Mouse (Mus musculus) layer of hippocampus, adult 8-10 months (tissue): ENCODE measurements around the gene Cse1l. TPM values are rescaled to one million over a fixed set of nuclear protein-coding genes. Genes with fewer than 3 reads are reported as not detected.

Experiments used
- DNase-seq, 2 experiments: peaks; one replicate each; pipeline ENCODE4 v3.0.0; 2022; ENCODE audit warnings: low spot score in 2 of 2
- total RNA-seq, 4 experiments: library from RNA; stranded (reverse); gene quantifications; 2 replicates each; pipeline ENCODE4 v1.2.4; 2022

The Cse1l gene
- total RNA-seq, 4 experiments from 2014 or later = 47.6 to 63.6 (median 54.7) TPM

- no peak for DNase-seq
Observed at GRCm38 (mm10) chr2:166900792-166901505, 4.9 kb upstream of the Cse1l start.

DNA sequence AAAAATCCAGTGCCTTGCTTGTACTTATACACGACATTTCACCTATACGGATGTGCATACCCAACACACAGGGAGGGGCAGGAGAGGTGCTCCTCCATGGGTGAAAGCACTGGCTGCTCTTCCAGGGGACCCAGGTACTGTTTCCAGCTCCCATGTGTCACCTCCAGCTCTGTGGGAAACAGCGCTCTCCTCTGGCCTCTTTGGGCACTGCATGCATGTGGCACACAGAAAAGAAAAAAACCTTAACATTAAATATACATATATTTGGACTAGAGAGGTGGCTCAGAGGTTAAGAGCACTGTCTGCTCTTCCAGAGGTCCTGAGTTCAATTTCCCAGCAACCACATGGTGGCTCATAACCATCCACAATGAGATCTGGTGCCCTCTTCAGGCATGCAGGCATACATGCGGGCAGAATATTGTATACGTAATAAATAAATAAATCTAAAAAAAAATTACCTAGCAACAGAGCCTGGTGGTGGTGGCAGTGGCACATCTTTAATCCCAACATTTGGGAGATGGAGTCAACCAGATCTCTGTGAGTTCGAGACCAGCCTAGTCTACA is 2.0 kb upstream of the Cse1l start:
- no peak for DNase-seq

DNA sequence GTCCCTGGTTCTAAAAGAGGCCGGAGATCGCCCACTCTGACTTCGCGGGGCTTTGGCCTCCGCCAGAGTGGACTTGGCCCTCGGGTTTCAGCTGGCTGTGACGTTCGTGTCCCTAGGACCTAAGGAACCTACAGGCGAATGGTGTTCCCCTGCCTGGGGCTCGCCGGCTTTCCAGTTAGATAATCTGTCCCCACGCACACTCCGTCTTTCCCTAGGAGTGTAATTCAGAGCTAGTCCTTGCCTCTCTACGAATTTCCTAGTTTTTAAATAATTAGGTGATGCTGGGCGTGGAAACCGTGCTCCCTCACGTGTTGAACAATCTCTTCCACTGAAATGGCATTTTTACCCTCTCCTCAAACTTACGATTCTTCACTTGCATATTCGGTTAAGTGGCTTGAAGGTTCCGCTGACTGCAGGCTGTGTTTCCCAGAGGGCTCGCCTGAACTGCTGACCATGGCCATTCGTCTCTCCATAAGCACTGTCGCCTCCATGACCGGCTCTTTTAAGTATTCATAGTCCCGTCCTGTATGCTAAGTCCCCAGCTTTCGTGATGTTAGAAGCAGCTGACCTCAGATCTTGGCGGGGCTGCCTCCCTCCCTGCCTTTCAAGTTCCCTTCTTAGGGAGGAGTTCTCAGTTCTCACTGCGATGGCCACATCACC is 813 bp downstream of the Cse1l start:
- DNase-seq = no peak

DNA sequence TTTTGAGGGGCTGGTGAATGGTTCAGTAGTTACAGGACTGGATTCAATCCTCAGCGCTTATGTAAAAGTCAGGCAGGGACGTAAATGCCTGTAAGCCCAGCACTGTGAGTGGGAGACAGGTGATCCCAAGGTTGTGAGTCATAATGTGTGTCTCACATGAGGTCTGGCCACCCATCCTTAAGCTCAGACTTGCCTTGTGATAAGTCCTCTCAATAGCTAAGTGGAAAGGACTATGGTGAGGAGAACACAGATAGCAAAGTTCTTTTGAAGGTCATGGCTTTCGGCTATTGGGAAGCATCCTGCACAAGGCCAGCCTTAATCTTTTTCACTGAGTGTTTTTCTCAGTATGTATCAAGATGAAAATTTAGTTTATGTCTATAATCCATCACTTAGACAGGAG is 3.9 kb downstream of the Cse1l start:
- DNase-seq = no peak

- no peak for DNase-seq
Observed at GRCm38 (mm10) chr2:166910536-166910935, 4.7 kb downstream of the Cse1l start.

DNA sequence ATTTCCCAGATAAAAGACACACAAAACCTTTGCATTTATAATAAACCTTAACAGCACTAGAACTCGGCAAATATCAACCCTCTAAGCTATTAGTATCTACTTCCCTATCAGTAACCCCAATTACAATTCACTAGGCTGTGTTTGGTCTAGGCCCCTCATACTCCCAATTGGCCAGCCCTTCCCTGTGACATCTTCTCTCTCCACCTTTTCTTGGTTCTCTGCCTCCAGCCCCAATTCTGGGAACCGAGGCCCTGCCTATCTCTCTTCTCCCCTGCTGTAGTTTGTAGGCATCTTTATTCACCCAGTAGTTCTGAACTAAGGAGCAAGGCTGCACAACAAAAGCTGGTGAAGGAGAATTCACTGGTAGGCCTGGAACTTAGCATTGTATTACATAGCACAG is 18.1 kb downstream of the Cse1l start:
- DNase-seq = no peak

DNA sequence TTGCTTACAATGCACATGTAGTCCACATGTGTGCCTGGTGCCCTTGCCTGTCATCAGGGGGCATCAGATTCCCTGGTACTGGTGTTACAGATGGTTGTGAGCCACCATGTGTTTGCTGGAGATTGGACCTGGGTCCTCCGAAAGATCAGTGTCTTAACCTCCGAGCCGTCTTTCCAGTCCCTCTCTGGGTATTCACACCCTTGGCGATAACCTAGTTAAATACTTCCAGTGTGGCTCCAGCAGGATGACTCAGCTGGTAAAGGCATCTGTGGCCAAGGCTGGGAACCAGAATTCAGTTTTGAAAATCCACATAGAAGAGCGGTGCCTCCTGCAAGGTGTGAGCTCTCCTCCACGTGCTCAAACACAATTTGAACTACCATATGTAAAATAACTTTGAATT is 28.1 kb downstream of the Cse1l start:
- no peak for DNase-seq

DNA sequence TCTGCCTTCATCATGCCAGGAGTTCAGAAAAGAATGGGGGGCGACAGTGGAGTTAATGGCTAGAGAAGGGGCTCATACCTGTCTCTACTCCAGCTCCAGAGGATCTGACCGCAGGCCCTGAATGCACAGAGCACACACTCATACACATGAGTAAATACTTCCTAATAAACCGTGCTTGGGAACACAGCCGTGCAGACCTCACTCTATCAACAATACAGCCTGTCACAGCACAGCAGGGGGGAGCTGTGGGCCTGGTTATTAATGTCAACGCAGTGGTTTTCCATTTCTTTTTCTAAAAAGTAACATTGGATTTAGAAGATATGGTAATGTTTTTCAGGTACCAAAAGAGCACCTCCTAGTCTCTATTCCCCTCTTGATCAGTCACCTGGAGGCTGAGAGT is 28.6 kb downstream of the Cse1l start:
- no peak for DNase-seq

DNA sequence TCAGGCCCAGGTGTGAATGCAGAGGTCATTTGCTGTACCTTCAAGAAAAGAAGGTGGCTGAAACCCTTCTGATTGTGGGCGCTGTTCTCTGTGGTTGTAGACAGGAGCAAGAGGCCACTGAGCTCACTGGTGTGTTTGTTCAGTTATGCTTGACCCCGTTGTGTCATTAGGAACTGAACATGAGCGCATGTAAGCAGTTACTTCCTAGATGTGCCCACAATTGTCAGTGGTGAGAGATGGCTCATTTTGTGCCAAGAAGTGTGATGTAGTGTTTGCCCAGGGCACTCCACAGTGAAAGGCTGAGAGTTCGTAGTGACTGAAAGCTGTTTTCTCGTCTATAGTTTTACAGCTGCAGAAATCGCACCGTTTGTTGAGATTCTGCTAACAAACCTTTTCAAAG is 29.7 kb downstream of the Cse1l start:
- no peak for DNase-seq

- no peak for DNase-seq
Observed at GRCm38 (mm10) chr2:166936166-166936565, 30.3 kb downstream of the Cse1l start.

DNA sequence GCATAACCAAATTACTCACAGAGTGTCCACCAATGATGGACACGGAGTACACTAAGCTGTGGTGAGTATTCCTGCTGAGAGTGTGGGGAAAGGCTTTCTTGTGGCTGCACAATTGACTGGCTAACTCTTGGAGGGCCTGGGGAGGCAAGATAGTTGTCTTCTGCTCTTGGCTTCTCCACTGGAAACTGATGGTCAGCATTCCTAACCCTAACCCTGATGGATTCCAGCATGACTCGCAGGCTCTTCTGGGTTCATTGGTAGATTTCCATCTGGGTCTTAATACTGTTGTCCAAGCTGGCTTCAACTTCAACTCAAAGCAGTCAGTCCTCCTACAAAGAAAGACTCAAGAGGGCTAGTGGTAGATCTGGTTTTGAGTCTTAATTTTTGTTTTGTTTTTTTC is 37.3 kb downstream of the Cse1l start:
- no peak for DNase-seq

DNA sequence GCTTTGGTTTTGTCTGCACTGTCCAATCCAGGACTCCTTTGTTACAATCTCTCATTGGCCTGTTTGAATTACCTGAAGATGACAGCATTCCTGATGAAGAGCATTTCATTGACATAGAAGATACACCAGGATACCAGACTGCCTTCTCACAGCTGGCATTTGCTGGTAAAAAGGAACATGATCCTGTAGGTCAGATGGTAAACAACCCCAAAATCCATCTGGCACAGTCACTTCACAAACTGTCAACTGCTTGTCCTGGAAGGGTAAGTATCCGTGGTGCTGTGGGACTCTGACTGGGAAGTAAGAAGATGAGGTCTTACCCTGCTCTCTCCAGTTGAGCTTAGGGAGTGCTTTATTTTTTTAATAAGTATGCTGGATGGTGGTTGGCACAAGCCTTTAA is 38.5 kb downstream of the Cse1l start:
- DNase-seq = no peak

- DNase-seq = no peak
Observed at GRCm38 (mm10) chr2:166945456-166945855, 39.6 kb downstream of the Cse1l start.

DNA sequence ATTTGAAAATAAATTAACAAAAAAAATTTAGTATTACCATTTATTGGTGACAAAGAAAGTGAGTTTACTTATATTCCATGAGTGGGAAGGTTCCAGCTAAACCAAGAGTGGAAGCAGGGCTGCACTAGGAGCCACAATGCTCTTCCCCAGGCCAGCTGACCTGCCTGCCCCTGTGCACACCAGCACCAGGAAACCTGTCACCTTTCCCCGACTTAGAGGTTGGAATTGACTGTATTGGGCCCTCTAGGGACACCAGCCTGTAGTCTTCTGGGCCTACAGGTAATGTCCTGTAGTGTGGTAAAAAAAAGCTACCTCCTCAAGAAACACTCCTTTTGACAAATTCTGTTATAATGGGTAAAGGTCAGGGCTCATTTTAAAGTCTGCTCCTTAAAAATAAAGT is 42.4 kb downstream of the Cse1l start:
- DNase-seq = no peak

GRCm38 (mm10) chr2:166948936-166949335 is 43.1 kb downstream of the Cse1l start:
- no peak for DNase-seq

GRCm38 (mm10) chr2:166950853-166951648 is 45.2 kb downstream of the Cse1l start:
- DNase-seq = peak in 1 of 2 experiments; percentile 61

DNA sequence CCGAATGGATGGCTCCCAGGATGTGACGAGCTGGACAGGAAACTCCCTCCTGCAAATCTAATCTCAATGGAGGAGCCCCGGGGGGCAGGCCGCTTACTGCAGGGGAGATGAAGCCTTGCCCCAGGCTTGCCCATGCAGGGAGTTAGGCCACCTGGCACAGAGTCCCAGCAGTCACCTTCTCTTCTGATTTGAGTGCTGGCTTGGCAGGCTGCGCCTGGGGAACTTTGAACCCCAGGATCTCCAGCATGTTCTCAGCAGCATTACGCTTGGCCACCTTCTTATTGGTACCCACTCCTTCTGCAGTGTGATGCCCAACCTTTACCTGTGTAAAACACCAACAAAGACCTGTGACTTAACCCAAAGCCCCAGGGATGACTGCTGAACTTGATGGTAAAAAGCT is 46.3 kb downstream of the Cse1l start:
- DNase-seq = no peak

DNA sequence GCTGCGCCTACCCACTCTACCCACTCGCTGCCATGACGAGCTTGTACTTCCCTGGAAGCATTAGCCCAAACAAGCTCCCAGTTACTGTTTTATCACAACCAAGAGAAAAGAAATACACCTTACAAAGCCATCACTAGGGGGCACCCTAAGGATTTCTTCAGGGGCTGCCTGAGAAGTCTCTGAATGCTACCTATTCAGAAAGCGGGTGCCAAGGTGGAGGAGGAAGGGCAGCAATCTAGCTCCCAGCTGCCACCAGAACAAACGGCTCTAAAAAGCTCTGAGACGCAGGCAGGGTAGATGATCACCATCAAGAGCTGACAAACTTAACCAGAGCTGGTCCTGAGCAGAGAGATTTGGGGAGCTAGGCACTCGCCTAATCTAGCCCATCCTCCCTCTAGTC is 51.0 kb downstream of the Cse1l start:
- peak; percentile 40 to 47 for DNase-seq

DNA sequence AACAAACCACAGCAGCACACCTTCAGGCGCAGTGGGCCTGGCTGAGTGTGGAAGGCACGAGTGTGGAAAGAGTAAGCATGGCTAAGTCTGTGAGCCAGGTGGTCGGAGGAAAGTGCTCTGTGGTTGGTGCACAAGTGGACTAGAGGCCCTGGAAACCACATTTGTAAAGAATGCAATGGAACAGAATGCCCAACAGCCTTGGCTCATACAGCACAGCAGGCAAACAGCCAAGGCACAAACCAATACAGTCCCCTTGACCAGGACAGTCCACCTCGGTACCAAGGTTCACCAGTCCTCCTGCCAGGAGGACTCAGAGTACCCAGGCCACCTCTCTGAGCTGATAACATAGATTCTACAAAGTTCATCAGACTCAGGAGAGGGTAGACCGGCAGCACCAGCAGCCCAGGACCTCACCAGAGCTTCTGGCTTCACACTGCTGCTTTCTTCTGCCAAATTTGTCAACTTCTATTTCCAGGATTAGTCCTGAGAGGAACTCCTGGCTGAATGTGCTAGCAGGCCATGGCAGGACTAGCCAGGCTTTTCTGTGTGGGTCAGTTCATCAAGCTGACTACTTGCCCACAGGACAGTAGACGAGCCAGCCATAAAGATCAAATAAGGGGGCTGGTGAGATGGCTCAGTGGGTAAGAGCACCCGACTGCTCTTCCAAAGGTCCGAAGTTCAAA is 54.9 kb downstream of the Cse1l start:
- DNase-seq = no peak

DNA sequence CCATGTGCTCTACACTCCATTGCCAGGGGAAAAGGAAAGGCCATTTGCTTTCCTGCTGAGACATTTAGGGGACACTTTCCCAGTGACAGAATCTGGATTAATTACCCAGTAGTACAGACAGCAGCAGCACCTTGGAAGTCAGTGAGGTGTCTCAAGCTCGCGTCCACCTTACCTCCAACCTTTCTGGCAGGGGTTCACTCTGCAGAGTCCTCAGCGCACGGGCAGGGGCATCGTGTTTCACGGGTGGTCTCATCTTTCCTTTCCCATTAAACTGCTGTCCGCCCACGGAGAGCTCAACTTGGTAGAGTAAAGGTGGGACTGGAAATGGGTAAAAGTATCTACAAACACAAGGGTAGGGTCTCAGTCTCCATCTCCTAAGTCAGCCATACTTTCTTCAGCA is 57.4 kb downstream of the Cse1l start:
- no peak for DNase-seq

DNA sequence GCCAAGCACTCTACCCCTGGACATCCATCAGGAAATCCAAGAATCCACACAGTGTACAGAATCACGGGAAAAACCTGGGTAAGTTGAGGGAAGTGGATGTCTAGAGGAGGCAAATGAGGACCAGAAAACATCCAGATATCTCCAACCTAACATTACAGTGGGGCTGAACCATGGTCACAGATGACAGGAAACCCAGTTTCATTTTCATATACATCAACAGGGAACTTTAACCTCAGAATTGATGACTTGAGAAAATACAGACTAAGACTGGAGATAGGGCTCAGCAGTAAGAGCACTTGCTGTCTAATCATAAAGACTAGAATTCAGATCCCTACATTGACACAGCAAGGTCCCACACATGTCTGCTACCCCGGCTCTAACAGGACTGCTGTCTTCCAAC is 58.9 kb downstream of the Cse1l start:
- DNase-seq = no peak

GRCm38 (mm10) chr2:166973153-166973552 is 67.3 kb downstream of the Cse1l start:
- DNase-seq = no peak
